ENCODE assay signal across 9 mouse cellular contexts in the genomic region with DNA sequence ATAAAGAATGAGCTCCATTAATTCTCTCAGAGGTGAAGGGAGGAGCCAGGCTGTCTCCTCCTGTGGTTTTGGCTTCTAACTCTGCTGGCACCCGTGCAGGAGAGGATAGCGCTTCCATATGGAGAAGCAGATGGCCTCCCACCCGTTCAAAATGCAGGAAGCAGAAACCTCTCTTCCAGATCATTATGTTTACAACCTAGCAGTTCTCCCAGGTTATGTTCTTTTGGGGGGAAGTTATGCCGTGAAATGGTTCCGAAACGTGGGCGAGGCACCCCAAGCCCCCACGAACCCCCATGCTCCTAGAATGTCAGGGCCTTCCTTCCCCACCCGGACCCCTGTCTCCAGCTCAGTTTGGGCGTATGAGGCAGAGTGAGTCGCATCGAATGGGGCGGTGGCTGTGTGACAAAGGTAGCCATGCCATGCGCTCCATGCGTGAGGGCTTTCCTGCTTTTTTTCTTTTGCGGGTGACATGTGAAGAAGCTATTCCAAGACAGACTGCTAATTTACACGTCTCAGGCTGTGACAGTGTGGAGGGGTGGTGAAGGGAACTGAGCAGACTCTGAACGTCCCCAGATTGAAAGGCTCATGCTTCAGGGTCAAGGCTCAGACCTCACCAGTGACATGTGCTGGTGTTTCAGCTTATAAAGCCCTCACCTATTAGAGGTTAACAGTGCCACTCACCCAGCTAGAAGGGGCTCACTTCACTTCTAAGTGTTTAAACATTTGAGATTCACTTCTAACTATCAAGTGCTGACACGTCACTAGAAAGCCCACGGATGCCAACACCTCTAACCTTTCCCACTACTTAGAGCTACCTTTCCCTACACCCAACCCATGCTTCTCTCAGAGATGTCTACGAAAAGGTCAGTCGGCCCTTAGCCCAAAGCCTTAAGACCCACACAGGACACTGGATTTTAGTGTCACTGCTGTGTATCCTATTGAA.
DNase-seq lines count a peak whose midpoint lies in the region; ATAC-seq and TF ChIP-seq lines count a peak whose summit lies in the region.
"Had no signal": no experiment of that assay in that cellular context is flagged by ENCODE, and none has a peak within 500 bp of the region (broad histone marks: within the 10 kb centered on the region; RNA-seq: fewer than 3 reads in every experiment).

No protein-coding gene starts in this region.

- no peak overlapping the region for H3K9ac ChIP-seq in kidney, embryonic 16.5 days (replicated peaks; ENCODE audit: low read length)
- H3K9ac ChIP-seq in heart, embryonic 11.5 days (ENCODE audit: low read depth, low read length): no peak overlapping the region

- 0 out of 2 replicates have a peak, but pooled peaks have one; percentile 28 for ATAC-seq in kidney, embryonic 16.5 days (ENCODE audit: low FRiP score, low TSS enrichment)
- no peak; the same call in 1 of the 2 replicates for ATAC-seq in heart, embryonic 11.5 days (replicated peaks; ENCODE audit: insufficient number of reproducible peaks, low FRiP score, low TSS enrichment)

- TF ChIP-seq POLR2A in kidney, adult 2 months (IDR thresholded peaks at IDR 0.05; ENCODE audit: low read depth, low read length): no peak

- H3K27me3 ChIP-seq in kidney, embryonic 16.5 days (ENCODE audit: insufficient read depth, low read length): no peaks in the 10 kb centered on the region
- H3K27me3 ChIP-seq in kidney, adult 2 months (replicated peaks; ENCODE audit: control insufficient read depth, insufficient read depth, low read length): no peaks in the 10 kb centered on the region
- no peaks in the 10 kb centered on the region; the same call in 1 of the 2 replicates for H3K27me3 ChIP-seq in heart, embryonic 11.5 days (ENCODE audit: control insufficient read depth, insufficient read depth, low read length)

- H3K9me3 ChIP-seq in kidney, embryonic 16.5 days (ENCODE audit: low read length): no peaks in the 10 kb centered on the region
- no peaks in the 10 kb centered on the region for H3K9me3 ChIP-seq in heart, embryonic 11.5 days (replicated peaks; ENCODE audit: control insufficient read depth, low read length)
- H3K9me3 ChIP-seq: megakaryocyte, embryonic 14.5 days had no signal

- no peak overlapping the region; the same call in 1 of the 2 replicates for H3K27ac ChIP-seq in kidney, embryonic 16.5 days (ENCODE audit: low read length)
- no peak overlapping the region for H3K27ac ChIP-seq in kidney, adult 2 months (ENCODE audit: insufficient read depth, low read depth, low read length)
- peak overlapping the region; percentile 49 for H3K27ac ChIP-seq in layer of hippocampus, adult 2 months
- no peak overlapping the region for H3K27ac ChIP-seq in heart, embryonic 11.5 days (ENCODE audit: low read depth, low read length)

- no peak for TF ChIP-seq CTCF in kidney, adult 2 months (conservative IDR thresholded peaks at IDR 0.05; ENCODE audit: insufficient read depth, insufficient read length, low read depth, low read length)
- no peak for TF ChIP-seq CTCF in layer of hippocampus, adult 2 months (conservative IDR thresholded peaks at IDR 0.05)

- H3K4me2 ChIP-seq in kidney, embryonic 16.5 days (replicated peaks; ENCODE audit: low read depth, low read length): no peak overlapping the region
- H3K4me2 ChIP-seq in heart, embryonic 11.5 days: no peak overlapping the region

- no peak for DNase-seq in kidney, adult 2 months
- DNase-seq in cerebellum, postnatal 25 days: peak; percentile 94 to 95
- peak; percentile 82 to 86 for DNase-seq in layer of hippocampus, adult 2 months (ENCODE audit: low spot score in 2 of 2)
- DNase-seq in right cerebral cortex, adult 2 months (ENCODE audit: low spot score in 2 of 2): peak; percentile 81 to 84
- no peak for DNase-seq in spleen, postnatal 14 days (ENCODE audit: low spot score in 2 of 2)
- no peak for DNase-seq in urinary bladder, adult 2 months (ENCODE audit: low spot score)

- H3K4me1 ChIP-seq in kidney, embryonic 16.5 days (ENCODE audit: insufficient read depth, low read length): peaks cover 27% of the 10 kb centered on the region
- peaks cover 8% of the 10 kb centered on the region; the same call in 1 of the 2 replicates for H3K4me1 ChIP-seq in kidney, adult 2 months (ENCODE audit: control insufficient read depth, insufficient read depth, low read length)
- no peaks in the 10 kb centered on the region for H3K4me1 ChIP-seq in heart, embryonic 11.5 days (ENCODE audit: control insufficient read depth, insufficient read depth, low read length)

- no peaks in the 10 kb centered on the region for H3K36me3 ChIP-seq in kidney, embryonic 16.5 days (ENCODE audit: insufficient read depth, low read length)
- no peaks in the 10 kb centered on the region for H3K36me3 ChIP-seq in kidney, adult 2 months (ENCODE audit: control insufficient read depth, insufficient read depth, low read length)
- H3K36me3 ChIP-seq in heart, embryonic 11.5 days (ENCODE audit: control insufficient read depth, insufficient read depth, low read length): no peaks in the 10 kb centered on the region

- no peak overlapping the region for H3K4me3 ChIP-seq in kidney, embryonic 16.5 days (ENCODE audit: low read length)
- H3K4me3 ChIP-seq in kidney, adult 2 months (ENCODE audit: insufficient read depth, low read depth, low read length): no peak overlapping the region
- peak overlapping the region; percentile 26; the same call in 1 of the 2 replicates for H3K4me3 ChIP-seq in layer of hippocampus, adult 2 months
- no peak overlapping the region for H3K4me3 ChIP-seq in heart, embryonic 11.5 days (ENCODE audit: low read depth, low read length)
- H3K4me3 ChIP-seq: megakaryocyte, embryonic 14.5 days had no signal

- 55% methylated on average over 22 of the region's 22 CpGs for WGBS in kidney, embryonic 16.5 days
- WGBS in kidney, adult 2 months: 65% methylated on average over 22 of the region's 22 CpGs
- 70% methylated on average over 22 of the region's 22 CpGs for WGBS in heart, embryonic 11.5 days (ENCODE audit: insufficient replicate concordance)

Comparison
In these comparisons a context has a peak if more than half of its experiments do, and no peak if none do; other contexts are left out.
1. DNase-seq: peak in cerebellum, postnatal 25 days (2 of 2), layer of hippocampus, adult 2 months (2 of 2) and right cerebral cortex, adult 2 months (2 of 2); none in kidney, adult 2 months (single experiment), spleen, postnatal 14 days (0 of 2) and urinary bladder, adult 2 months (single experiment).